Mouse (Mus musculus) neural tube, embryonic 11.5 days (tissue): Measurements from ENCODE around the gene Il2. TPM values are rescaled to one million over a fixed set of nuclear protein-coding genes. Genes with fewer than 3 reads are reported as not detected.

Source experiments
- ATAC-seq: fragments of 200-750 bp; cut with Nextera tagmentation; 2 replicates; pipeline ENCODE4 v1.8.0; 2017; ENCODE audit warnings: moderate number of reproducible peaks, mild to moderate bottlenecking, moderate TSS enrichment, moderate library complexity; ENCODE audit not compliant: insufficient read depth, low FRiP score, low TSS enrichment
- DNase-seq: peaks from one replicate; pipeline ENCODE4 v3.0.0-alpha.2; 2015; ENCODE audit warnings: low spot score
- H3K27ac ChIP-seq: fragments of 300-500 bp; sonication (generic); 2 replicates; pipeline ENCODE4 v1.5.1; 2014; ENCODE audit warnings: low read depth, mild to moderate bottlenecking, low read length
- H3K27me3 ChIP-seq: fragments of 300-500 bp; sonication (generic); 2 replicates; pipeline ENCODE4 v1.6.1; 2014; ENCODE audit warnings: mild to moderate bottlenecking, low read length, mixed read lengths; ENCODE audit not compliant: control insufficient read depth, insufficient read depth
- H3K36me3 ChIP-seq: fragments of 300-500 bp; sonication (generic); 2 replicates; pipeline ENCODE4 v1.6.1; 2014; ENCODE audit warnings: mild to moderate bottlenecking, low read length, moderate library complexity, mixed read lengths; ENCODE audit not compliant: control insufficient read depth, insufficient read depth
- H3K4me1 ChIP-seq: fragments of 300-500 bp; sonication (generic); 2 replicates; pipeline ENCODE4 v1.6.1; 2014; ENCODE audit warnings: low read length, mixed read lengths; ENCODE audit not compliant: control insufficient read depth, insufficient read depth
- H3K4me2 ChIP-seq: fragments of 300-500 bp; sonication (generic); 2 replicates; pipeline ENCODE4 v1.6.1; 2014; ENCODE audit warnings: low read depth, mild to moderate bottlenecking, moderate library complexity
- H3K4me3 ChIP-seq: fragments of 300-500 bp; sonication (generic); 2 replicates; pipeline ENCODE4 v1.5.1; 2014; ENCODE audit warnings: low read depth, low read length
- H3K9ac ChIP-seq: fragments of 300-500 bp; sonication (generic); 2 replicates; pipeline ENCODE4 v1.6.1; 2014; ENCODE audit warnings: mild to moderate bottlenecking, low read length
- H3K9me3 ChIP-seq: fragments of 300-500 bp; sonication (generic); 2 replicates; pipeline ENCODE4 v1.6.1; 2016; ENCODE audit warnings: low read length; ENCODE audit not compliant: control insufficient read depth
- WGBS: fragments of 180-500 bp; shearing (Covaris S2); extraction: QIAGEN DNeasy Blood & Tissue Kit; methylation state at CpG from one replicate; pipeline ENCODE4 v1.1.7; 2014; 5-methylcytosine and 5-hydroxymethylcytosine counted together
- polyA plus RNA-seq: library from polyadenylated mRNA; unstranded; fragments of >200 nt; fragmentation: Nextera tagmentation; extraction: Ambion mirVana; gene quantifications from 2 replicates; pipeline ENCODE4 v1.2.1, GENCODE M21; 2014

Il2 gene
- polyA plus RNA-seq, 1 experiment from 2014 or later, result 0.21 TPM

DNA sequence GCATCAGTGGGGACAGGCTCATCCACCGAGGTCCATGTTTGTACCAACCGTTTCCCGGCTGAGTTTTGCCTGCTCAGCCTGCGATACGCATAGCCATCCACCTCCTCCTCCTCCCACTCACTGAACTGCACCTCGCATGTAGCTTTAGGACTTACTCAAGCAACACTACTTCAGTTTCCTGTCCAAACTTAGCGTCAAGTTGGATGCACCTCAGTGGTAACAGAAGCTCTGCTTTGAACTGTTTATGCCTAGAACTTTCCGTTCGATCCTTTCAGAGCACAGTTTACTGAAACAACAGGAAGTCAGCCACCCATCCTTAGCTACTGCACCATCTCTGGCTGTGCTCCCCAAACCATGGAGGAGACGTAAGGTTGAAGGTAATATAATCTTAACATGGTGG, 26.5 kb upstream of the Il2 start:
- WGBS, result 86% methylated on average over 10 of the region's 10 CpGs
- H3K4me2 ChIP-seq, result no peak overlapping the region

DNA sequence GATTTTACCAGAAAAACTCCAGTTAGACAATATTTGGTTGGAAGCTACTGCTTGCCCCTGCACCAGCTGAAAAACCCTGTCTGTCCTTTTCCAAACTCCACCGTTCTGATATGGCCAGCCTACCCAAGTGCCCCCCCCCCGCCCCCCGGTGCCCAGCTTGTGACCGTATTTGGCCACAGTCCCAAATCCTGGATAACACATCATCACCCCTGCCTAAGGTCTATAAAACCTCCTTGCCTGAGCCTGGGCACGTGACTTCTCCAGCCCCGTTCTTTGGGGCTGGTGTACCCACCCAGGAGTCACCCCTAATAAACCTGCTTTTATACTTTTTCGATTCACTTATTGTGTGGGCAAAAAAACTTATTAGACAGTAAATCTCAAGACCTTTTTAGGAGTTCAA, 21.1 kb upstream of the Il2 start:
- no peaks in the 10 kb centered on the region for H3K4me1 ChIP-seq
- no peak overlapping the region for H3K4me3 ChIP-seq
- no peak overlapping the region for H3K9ac ChIP-seq
- H3K4me2 ChIP-seq, result no peak overlapping the region
- no peaks in the 10 kb centered on the region for H3K27me3 ChIP-seq
- ATAC-seq (no peak), DNase-seq (no peak)
- WGBS, result 82% methylated on average over 7 of the region's 7 CpGs
- H3K27ac ChIP-seq, result no peak overlapping the region
- no peaks in the 10 kb centered on the region for H3K36me3 ChIP-seq
- H3K9me3 ChIP-seq, result no peaks in the 10 kb centered on the region

More for the DNA sequence above, 26.5 kb upstream of the Il2 start:
- H3K36me3 ChIP-seq, result no peaks in the 10 kb centered on the region
- no peaks in the 10 kb centered on the region for H3K27me3 ChIP-seq
- ATAC-seq (no peak), DNase-seq (no peak)
- H3K27ac ChIP-seq, result no peak overlapping the region
- H3K9me3 ChIP-seq, result no peaks in the 10 kb centered on the region
- H3K4me3 ChIP-seq, result no peak overlapping the region
- H3K4me1 ChIP-seq, result no peaks in the 10 kb centered on the region
- H3K9ac ChIP-seq, result no peak overlapping the region

DNA sequence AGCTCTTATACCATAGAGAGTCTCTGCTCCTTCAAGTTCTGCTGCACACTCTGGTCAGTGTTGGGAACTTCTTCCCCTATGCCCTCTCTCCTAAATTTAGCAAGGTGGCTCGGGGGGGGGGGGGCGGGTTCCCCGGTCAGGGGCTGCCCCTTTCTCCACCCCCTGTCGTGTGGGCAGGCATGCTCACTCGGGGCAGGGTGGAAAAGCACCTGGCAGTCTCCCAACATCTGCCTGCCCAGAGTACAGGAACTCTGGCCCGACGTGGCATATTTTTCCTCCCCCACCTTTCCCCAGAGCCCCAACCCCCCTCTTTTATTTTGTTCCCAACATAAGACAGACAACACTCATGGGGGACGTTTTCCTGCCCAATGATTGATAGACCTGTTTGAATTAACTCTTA, 20.6 kb upstream of the Il2 start:
- no peaks in the 10 kb centered on the region for H3K36me3 ChIP-seq
- no peaks in the 10 kb centered on the region for H3K4me1 ChIP-seq
- H3K4me3 ChIP-seq, result no peak overlapping the region
- H3K27me3 ChIP-seq, result no peaks in the 10 kb centered on the region
- 35% methylated on average over 8 of the region's 8 CpGs for WGBS
- no peak overlapping the region for H3K27ac ChIP-seq
- ATAC-seq (no peak), DNase-seq (no peak)
- H3K9me3 ChIP-seq, result no peaks in the 10 kb centered on the region
- H3K4me2 ChIP-seq, result no peak overlapping the region
- no peak overlapping the region for H3K9ac ChIP-seq

DNA sequence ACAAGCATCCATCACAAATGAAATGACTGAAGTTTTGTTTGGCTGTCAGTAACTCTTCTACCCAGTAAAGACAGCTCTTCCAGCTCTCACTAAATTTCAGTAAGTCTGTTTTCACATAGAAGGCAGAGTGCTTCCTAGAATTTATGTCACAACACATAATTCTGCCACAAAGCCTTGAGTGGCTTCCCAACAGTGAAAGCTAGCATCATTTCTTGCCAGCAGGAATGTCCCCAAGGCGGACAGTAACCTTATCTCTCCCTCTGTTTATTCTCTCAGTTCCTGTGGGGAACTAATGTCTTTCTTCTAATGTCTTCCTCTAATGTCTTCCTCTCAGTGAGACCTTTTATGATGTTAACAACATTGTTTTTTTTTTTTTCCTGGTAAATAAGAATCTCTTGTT, 19.2 kb upstream of the Il2 start:
- DNase-seq (no peak), ATAC-seq (no peak)
- Histone ChIP-seq H3K27ac (no peak overlapping the region), H3K9me3 (no peaks in the 10 kb centered on the region), H3K4me2 (no peak overlapping the region), H3K27me3 (no peaks in the 10 kb centered on the region), H3K4me3 (no peak overlapping the region), H3K4me1 (no peaks in the 10 kb centered on the region), H3K9ac (no peak overlapping the region), H3K36me3 (no peaks in the 10 kb centered on the region)
- 54% methylated on average over 1 of the region's 1 CpGs for WGBS

DNA sequence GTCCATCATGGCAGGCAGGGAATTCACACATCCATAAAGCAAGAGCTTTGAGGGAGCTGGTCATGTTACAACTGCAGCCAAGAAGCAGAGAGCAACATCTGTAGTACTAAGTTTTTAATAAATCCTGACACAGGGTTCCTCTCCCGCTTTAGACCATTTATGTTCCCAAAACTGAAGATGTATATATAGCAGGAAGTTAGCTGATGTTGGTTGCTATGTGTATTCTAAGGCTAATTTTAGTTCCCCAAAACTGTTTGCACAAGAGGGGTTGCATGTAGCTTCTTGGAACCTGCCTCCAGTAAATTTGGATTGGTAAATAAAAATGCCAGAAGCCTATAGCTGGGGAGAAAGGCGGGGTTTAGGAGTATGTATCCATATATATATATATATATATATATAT, 16.1 kb upstream of the Il2 start:
- no peak overlapping the region for H3K9ac ChIP-seq
- 91% methylated on average over 2 of the region's 2 CpGs for WGBS
- no peaks in the 10 kb centered on the region for H3K36me3 ChIP-seq
- H3K27me3 ChIP-seq, result no peaks in the 10 kb centered on the region
- no peaks in the 10 kb centered on the region for H3K4me1 ChIP-seq
- no peak overlapping the region for H3K27ac ChIP-seq
- H3K4me3 ChIP-seq, result no peak overlapping the region
- H3K4me2 ChIP-seq, result no peak overlapping the region
- no peak for ATAC-seq
- DNase-seq, result no peak
- no peaks in the 10 kb centered on the region for H3K9me3 ChIP-seq

DNA sequence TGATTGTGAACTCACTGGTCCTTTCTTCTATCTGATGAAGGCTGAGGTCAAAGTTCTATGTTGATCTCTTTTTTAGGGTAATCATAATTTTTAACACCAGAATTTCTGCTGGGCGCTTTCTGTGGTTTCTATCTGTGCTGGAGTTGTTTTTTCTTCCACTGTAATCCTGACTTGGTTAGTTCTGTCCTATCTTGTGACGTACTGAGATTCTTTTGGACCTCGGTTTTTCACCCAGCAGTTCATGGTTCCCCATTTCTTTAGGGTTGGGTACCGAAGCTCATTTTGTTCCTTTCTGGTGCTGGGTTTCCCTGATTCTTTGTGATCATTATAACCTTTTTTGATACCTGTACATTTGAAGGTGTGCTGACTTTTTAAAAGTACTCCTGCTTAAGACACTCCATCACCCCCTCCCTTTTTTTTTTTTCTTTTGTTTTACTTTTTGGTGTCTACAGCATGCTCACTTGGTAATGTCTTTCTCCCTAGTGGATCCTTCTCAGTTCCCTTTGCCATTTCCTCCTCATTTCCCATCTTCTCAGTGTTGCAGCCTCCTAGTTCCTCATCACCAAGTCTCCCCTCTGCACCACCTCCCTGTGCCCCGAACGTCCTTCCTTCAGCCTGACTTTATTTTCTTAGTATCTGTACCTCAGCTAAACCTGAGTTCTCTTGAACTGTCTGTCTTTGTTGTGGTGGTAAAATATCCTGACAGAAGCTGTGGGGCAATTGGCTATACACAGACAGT, 14.6 kb upstream of the Il2 start:
- no peak for DNase-seq
- H3K9me3 ChIP-seq, result no peaks in the 10 kb centered on the region
- H3K9ac ChIP-seq, result no peak overlapping the region
- H3K27ac ChIP-seq, result no peak overlapping the region
- no peaks in the 10 kb centered on the region for H3K27me3 ChIP-seq
- 82% methylated on average over 6 of the region's 6 CpGs for whole genome bisulfite sequencing
- H3K36me3 ChIP-seq, result no peaks in the 10 kb centered on the region
- no peak overlapping the region for H3K4me3 ChIP-seq
- H3K4me1 ChIP-seq, result no peaks in the 10 kb centered on the region
- ATAC-seq, result no peak
- no peak overlapping the region for H3K4me2 ChIP-seq

- 75% methylated on average over 3 of the region's 3 CpGs for WGBS
- no peak overlapping the region for H3K4me2 ChIP-seq
Observed at GRCm38 (mm10) chr3:37139192-37139591, 13.4 kb upstream of the Il2 start.

GRCm38 (mm10) chr3:37137231-37137630, 11.5 kb upstream of the Il2 start:
- DNase-seq, result no peak

More at GRCm38 (mm10) chr3:37139192-37139591, 13.4 kb upstream of the Il2 start:
- no peaks in the 10 kb centered on the region for H3K36me3 ChIP-seq
- H3K4me3 ChIP-seq, result no peak overlapping the region
- no peaks in the 10 kb centered on the region for H3K9me3 ChIP-seq
- H3K9ac ChIP-seq, result no peak overlapping the region
- DNase-seq, result no peak
- ATAC-seq, result no peak
- H3K27ac ChIP-seq, result no peak overlapping the region
- H3K27me3 ChIP-seq, result no peaks in the 10 kb centered on the region
- no peaks in the 10 kb centered on the region for H3K4me1 ChIP-seq

DNA sequence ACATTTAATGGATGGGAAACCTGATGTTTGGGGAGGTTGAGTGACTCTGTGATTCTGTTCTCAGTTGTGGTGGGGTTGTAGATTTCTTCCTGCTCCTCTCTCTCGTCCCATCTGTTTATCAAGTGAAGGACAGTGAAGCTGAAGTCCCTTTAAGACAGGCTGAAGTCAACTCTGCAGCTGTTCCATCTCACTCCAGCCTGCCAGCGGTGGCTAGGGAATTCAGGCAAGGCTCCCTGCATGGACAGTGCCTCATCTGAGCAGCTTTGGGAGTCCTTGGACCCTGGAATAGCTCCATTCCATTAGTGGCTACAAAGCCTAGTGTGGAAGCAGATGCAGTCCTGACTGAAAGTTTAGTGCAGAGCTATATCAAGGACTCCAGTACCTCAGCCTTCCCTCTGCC, 3.3 kb upstream of the Il2 start:
- DNase-seq (no peak), ATAC-seq (no peak)
- no peak overlapping the region for H3K9ac ChIP-seq
- WGBS, result 63% methylated on average over 2 of the region's 2 CpGs
- no peaks in the 10 kb centered on the region for H3K4me1 ChIP-seq
- H3K36me3 ChIP-seq, result no peaks in the 10 kb centered on the region
- no peak overlapping the region for H3K4me2 ChIP-seq
- no peaks in the 10 kb centered on the region for H3K27me3 ChIP-seq
- H3K4me3 ChIP-seq, result no peak overlapping the region
- no peak overlapping the region for H3K27ac ChIP-seq
- H3K9me3 ChIP-seq, result no peaks in the 10 kb centered on the region

More at GRCm38 (mm10) chr3:37137231-37137630, 11.5 kb upstream of the Il2 start:
- no peak overlapping the region for H3K4me2 ChIP-seq
- no peak for ATAC-seq
- H3K4me3 ChIP-seq, result no peak overlapping the region
- WGBS, result 77% methylated on average over 4 of the region's 4 CpGs
- no peak overlapping the region for H3K27ac ChIP-seq
- no peaks in the 10 kb centered on the region for H3K9me3 ChIP-seq
- H3K4me1 ChIP-seq, result no peaks in the 10 kb centered on the region
- no peaks in the 10 kb centered on the region for H3K36me3 ChIP-seq
- no peak overlapping the region for H3K9ac ChIP-seq
- no peaks in the 10 kb centered on the region for H3K27me3 ChIP-seq
